Mouse (Mus musculus): ENCODE results near the gene Prr7. TPM values are rescaled to one million over a fixed set of nuclear protein-coding genes. Genes with fewer than 3 reads are reported as not detected.
A peak's percentile ranks its signal among the peaks of the same experiment; 100 is the strongest.

Gene Prr7
- polyA plus RNA-seq, 1 experiment from 2014 or later: 0.53 TPM

DNA sequence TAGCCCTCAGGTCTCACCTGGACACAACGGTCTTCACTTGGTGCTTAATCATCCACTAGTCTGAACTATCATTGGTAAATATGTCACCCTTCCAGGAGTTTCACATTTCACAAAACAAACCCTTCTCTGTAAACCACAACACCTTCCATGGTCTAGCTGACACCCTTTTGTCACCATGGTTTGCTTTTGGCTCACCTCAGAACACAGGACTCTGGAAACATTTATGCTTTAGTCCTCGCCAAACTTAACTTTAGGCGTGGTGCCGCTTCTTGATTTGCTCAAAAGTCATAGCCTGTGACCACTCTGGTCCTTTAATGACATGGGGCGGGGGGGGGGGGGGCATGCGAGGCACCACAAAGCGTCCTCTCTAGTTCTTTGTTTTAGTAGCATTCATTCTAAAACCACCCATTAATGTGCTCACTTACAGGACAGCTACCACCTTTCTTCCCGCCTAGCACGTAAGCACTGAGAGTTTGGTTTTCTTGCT is 20.2 kb upstream of the Prr7 start:
- WGBS: 27% methylated on average over 9 of the region's 9 CpGs

DNA sequence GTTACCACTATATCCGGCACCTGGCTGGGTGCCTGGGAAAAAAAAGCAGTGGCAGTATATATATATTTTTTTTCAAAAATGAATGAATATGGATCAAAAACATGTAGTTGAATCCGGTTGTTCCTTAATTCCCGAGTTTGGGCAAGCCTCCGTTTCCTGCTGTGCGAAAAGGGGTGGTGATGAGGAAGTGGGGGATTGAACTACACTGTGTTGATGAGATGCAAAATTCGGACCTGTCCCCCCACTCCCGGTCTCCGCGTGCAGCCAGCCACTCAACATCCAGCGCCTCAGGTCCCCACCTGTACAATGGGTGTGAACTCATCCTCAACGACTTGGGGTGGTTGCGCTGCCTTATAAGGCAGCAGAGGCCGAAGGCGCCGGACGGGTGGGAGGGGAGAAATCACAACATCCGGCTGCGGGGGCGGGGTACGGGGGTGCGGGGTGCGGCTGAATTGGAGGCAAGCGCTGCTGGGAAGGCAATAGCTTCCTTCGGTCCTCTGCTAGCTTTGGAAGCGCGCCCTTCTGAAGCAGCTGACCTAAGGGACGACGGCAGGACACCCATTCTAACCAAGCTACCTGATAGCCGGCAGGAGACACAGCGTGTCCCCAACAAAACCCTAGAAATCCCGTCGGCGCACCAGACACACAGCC is 19.7 kb upstream of the Prr7 start:
- WGBS: under 1% methylated on average over 33 of the region's 33 CpGs
- Histone ChIP-seq H3K4me1 (ENCODE audit: insufficient read depth) (peaks cover 10% of the 10 kb centered on the region), H3K9ac (peak overlapping the region; percentile 50), H3K36me3 (ENCODE audit: insufficient read depth) (peaks cover 5% of the 10 kb centered on the region), H3K27me3 (ENCODE audit: insufficient read depth, low read length) (no peaks in the 10 kb centered on the region), H3K4me3 (ENCODE audit: low read depth, low read length) (peak overlapping the region; percentile 93), H3K4me2 (peak overlapping the region; percentile 89), H3K9me3 (ENCODE audit: low read depth, low read length) (no peaks in the 10 kb centered on the region), H3K27ac (ENCODE audit: low read depth) (peak overlapping the region; percentile 94)
- DNase-seq (peak; percentile 87), ATAC-seq (ENCODE audit: insufficient read depth) (peak; percentile 84)
- no peak for TF ChIP-seq CTCF (IDR thresholded peaks at IDR 0.05; ENCODE audit: low read depth)

More for the DNA sequence above, 20.2 kb upstream of the Prr7 start:
- H3K36me3 ChIP-seq (ENCODE audit: insufficient read depth): no peaks in the 10 kb centered on the region
- H3K4me2 ChIP-seq: peak overlapping the region; percentile 89
- DNase-seq: no peak
- no peaks in the 10 kb centered on the region for H3K9me3 ChIP-seq (ENCODE audit: low read depth, low read length)
- H3K4me1 ChIP-seq (ENCODE audit: insufficient read depth): peaks cover 10% of the 10 kb centered on the region
- peak overlapping the region; percentile 50 for H3K9ac ChIP-seq
- H3K27me3 ChIP-seq (ENCODE audit: insufficient read depth, low read length): no peaks in the 10 kb centered on the region
- TF ChIP-seq CTCF (IDR thresholded peaks at IDR 0.05; ENCODE audit: low read depth): no peak
- H3K4me3 ChIP-seq (ENCODE audit: low read depth, low read length): peak overlapping the region; percentile 93
- H3K27ac ChIP-seq (ENCODE audit: low read depth): peak overlapping the region; percentile 94
- no peak for ATAC-seq (ENCODE audit: insufficient read depth)

DNA sequence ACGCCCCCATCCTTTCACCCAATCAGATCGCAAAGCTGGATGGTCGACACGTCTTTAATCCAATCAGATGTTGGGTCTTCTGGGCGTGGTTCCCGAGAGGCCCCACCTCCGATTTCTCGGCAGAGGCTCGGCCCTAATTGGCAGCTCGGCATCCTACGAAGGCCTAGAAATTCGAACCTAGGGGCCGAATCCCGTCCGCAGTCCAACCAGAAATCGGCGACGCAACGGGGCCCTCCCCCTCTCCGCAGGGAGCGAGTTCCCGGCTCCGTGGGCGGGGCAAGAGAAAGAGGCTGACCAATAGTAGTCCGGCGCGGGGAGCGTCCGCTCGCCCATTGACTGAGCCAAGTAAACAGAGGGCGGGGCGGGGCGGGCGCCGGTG is 19.1 kb upstream of the Prr7 start, which contains the start of gene Grk6:
TSS of gene Grk6 (plus strand) at position 136 of the 379 bp plus-strand sequence.
- H3K36me3 ChIP-seq (ENCODE audit: insufficient read depth): peaks cover 10% of the 10 kb centered on the region
- TF ChIP-seq CTCF (IDR thresholded peaks at IDR 0.05; ENCODE audit: low read depth): no peak
- peak within 1 kb of the TSS; percentile 94 for H3K27ac ChIP-seq (ENCODE audit: low read depth)
- H3K4me3 ChIP-seq (ENCODE audit: low read depth, low read length): peak within 1 kb of the TSS; percentile 93
- H3K27me3 ChIP-seq (ENCODE audit: insufficient read depth, low read length): no peaks in the 10 kb centered on the region
- peak within 1 kb of the TSS; percentile 96 for H3K9ac ChIP-seq
- ATAC-seq (ENCODE audit: insufficient read depth) (peak; percentile 96), DNase-seq (peak; percentile 100)
- WGBS: 1% methylated on average over 34 of the region's 35 CpGs
- H3K9me3 ChIP-seq (ENCODE audit: low read depth, low read length): no peaks in the 10 kb centered on the region
- H3K4me1 ChIP-seq (ENCODE audit: insufficient read depth): peaks cover 10% of the 10 kb centered on the region
- H3K4me2 ChIP-seq: peak within 1 kb of the TSS; percentile 89

DNA sequence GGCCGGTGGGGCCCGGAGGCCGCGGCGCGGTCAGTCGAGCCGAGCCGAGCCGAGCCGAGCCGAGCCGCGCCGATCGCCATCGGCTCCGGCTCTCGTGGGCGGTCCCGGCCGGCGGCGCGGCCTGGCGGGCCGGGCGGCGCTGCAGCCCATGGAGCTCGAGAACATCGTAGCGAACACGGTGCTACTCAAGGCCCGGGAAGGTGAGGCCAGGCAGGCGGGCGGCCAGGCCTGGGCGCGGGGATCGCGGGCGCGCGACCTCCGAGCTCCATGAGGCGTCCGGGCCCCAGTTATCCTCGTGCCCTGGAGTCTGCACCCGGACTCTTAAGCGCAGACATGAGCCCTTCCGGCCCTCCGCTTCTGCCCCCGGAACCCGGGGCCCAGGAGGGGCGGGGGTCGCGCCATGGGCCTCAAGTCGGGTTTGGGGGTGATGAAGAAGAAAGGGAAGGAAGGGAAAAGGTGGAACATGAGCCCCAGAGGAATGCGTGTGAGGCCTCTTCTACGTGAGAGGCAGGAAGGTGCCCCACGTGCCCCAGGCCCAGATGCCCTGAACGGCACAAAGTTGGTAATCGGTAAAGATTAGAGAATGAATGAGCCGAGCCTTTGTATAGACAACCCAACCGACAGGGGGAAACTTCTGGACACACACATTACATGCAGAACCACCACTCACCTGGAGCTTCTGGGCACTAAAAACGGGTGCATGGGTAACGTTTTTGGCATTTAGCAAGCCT is 18.5 kb upstream of the Prr7 start:
- peak overlapping the region; percentile 89 for H3K4me2 ChIP-seq
- no peak for ATAC-seq (ENCODE audit: insufficient read depth)
- no peaks in the 10 kb centered on the region for H3K9me3 ChIP-seq (ENCODE audit: low read depth, low read length)
- H3K9ac ChIP-seq: peak overlapping the region; percentile 96
- TF ChIP-seq CTCF (IDR thresholded peaks at IDR 0.05; ENCODE audit: low read depth): peak; percentile 24; the same call in 1 of the 2 replicates
- peaks cover 16% of the 10 kb centered on the region for H3K36me3 ChIP-seq (ENCODE audit: insufficient read depth)
- no peaks in the 10 kb centered on the region for H3K27me3 ChIP-seq (ENCODE audit: insufficient read depth, low read length)
- H3K4me1 ChIP-seq (ENCODE audit: insufficient read depth): peaks cover 10% of the 10 kb centered on the region
- DNase-seq: no peak
- H3K27ac ChIP-seq (ENCODE audit: low read depth): peak overlapping the region; percentile 94
- under 1% methylated on average over 66 of the region's 66 CpGs for WGBS
- peak overlapping the region; percentile 93 for H3K4me3 ChIP-seq (ENCODE audit: low read depth, low read length)

DNA sequence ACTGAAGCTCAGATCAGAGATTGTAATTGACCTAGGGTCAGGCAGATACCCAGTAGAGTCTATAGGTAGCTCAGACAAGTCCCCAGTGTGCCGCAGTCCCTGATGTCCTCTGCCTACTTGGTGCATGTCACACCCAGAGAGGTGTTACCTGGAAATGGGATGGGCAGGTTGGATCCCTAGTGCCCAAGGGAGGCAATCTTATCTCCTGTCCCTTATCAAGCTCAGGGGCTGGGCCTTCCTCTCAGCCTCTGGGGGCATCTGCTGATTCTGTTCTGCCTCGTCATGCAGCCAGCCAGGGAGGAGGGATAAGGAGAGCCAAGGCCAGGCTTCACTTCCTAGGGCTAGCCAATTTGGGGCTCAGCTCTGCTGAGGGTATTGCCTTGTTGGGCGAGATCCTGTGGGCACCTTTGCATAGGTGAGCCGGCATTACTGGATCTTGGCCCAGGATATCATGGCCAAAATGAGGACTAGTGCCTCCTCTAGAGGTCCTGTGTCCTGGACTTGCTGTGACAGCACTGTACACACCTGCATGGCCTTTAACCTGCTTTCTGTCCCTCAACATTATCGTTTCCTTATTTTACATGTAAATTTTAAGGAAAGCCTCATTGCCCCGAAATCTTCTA is 17.5 kb upstream of the Prr7 start:
- peaks cover 27% of the 10 kb centered on the region for H3K36me3 ChIP-seq (ENCODE audit: insufficient read depth)
- no peak for DNase-seq
- H3K4me1 ChIP-seq (ENCODE audit: insufficient read depth): peaks cover 10% of the 10 kb centered on the region
- H3K4me3 ChIP-seq (ENCODE audit: low read depth, low read length): peak overlapping the region; percentile 93
- 71% methylated on average over 6 of the region's 6 CpGs for WGBS
- no peaks in the 10 kb centered on the region for H3K9me3 ChIP-seq (ENCODE audit: low read depth, low read length)
- H3K9ac ChIP-seq: peak overlapping the region; percentile 96
- peak overlapping the region; percentile 89 for H3K4me2 ChIP-seq
- no peak overlapping the region for H3K27ac ChIP-seq (ENCODE audit: low read depth)
- no peak for TF ChIP-seq CTCF (IDR thresholded peaks at IDR 0.05; ENCODE audit: low read depth)
- ATAC-seq (ENCODE audit: insufficient read depth): no peak
- H3K27me3 ChIP-seq (ENCODE audit: insufficient read depth, low read length): no peaks in the 10 kb centered on the region

DNA sequence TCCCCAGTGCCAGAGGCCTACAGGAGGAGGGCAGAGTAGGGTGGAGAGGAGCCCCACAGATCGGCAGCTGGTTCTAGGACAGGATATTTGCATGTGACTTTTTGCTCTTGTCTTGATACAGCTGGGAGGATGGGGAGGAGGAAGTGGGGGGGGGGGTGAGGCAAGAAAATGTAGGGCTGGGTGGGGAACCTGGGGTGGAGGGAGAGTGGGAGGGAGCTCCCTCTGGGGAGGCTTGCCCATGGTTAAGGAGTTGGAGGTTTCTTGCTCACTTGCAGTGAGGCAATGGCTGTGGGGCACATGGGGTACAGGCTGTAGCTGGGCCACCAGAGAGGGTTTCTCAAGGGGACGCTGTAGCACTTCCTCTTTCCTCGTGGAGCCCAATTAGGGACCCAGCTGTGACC is 16.5 kb upstream of the Prr7 start:
- H3K4me1 ChIP-seq (ENCODE audit: insufficient read depth): peaks cover 10% of the 10 kb centered on the region
- H3K27me3 ChIP-seq (ENCODE audit: insufficient read depth, low read length): no peaks in the 10 kb centered on the region
- no peaks in the 10 kb centered on the region for H3K9me3 ChIP-seq (ENCODE audit: low read depth, low read length)
- no peak overlapping the region for H3K4me3 ChIP-seq (ENCODE audit: low read depth, low read length)
- 0 out of 2 replicates have a peak overlapping the region, but pooled peaks have one; percentile 89 for H3K4me2 ChIP-seq
- ATAC-seq (ENCODE audit: insufficient read depth) (no peak), DNase-seq (no peak)
- H3K9ac ChIP-seq: peak overlapping the region; percentile 14; the same call in 1 of the 2 replicates
- no peak for TF ChIP-seq CTCF (IDR thresholded peaks at IDR 0.05; ENCODE audit: low read depth)
- no peak overlapping the region for H3K27ac ChIP-seq (ENCODE audit: low read depth)
- 40% methylated on average over 3 of the region's 3 CpGs for WGBS
- peaks cover 36% of the 10 kb centered on the region for H3K36me3 ChIP-seq (ENCODE audit: insufficient read depth)

DNA sequence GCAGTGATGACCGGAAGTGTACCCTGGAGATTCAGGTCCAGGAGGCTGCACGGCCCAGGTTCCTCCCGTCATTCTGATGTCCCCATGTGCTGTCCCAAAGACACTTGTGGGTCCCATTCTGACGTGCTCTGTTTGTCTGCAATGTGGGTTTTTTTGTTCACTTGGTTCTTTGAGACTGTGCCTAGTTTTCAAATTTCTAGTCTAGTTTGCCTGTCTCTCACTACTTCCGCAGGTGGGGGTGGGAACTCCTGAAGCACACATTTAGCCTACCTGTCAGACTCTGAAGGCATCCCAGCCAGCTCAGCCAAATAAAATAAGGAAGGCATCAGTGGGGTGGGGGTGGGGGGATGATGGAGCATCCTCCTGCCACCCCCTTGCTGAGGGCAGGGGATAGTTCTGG is 15.9 kb upstream of the Prr7 start:
- H3K4me3 ChIP-seq (ENCODE audit: low read depth, low read length): no peak overlapping the region
- 89% methylated on average over 5 of the region's 5 CpGs for WGBS
- no peak overlapping the region for H3K9ac ChIP-seq
- peaks cover 42% of the 10 kb centered on the region for H3K36me3 ChIP-seq (ENCODE audit: insufficient read depth)
- H3K4me2 ChIP-seq: no peak overlapping the region
- no peaks in the 10 kb centered on the region for H3K9me3 ChIP-seq (ENCODE audit: low read depth, low read length)
- H3K27ac ChIP-seq (ENCODE audit: low read depth): no peak overlapping the region
- H3K4me1 ChIP-seq (ENCODE audit: insufficient read depth): peaks cover 10% of the 10 kb centered on the region
- H3K27me3 ChIP-seq (ENCODE audit: insufficient read depth, low read length): no peaks in the 10 kb centered on the region
- no peak for TF ChIP-seq CTCF (IDR thresholded peaks at IDR 0.05; ENCODE audit: low read depth)
- ATAC-seq (ENCODE audit: insufficient read depth): no peak
- no peak for DNase-seq
